Mouse (Mus musculus) T-helper 17 cell (primary cell): ENCODE data around the gene Pomgnt1.

ENCODE experiments used
- in situ Hi-C, 2 experiments: fragments of 300-600 bp; cut with MboI, MseI; formaldehyde crosslinking; loops; 1 replicate in 1 of 2; 2 replicates in 1 of 2; pipeline ENCODE4 v1.15.1; 2025; ENCODE audit warnings: high pct_unique_total_duplicates in 2 of 2

Gene Pomgnt1

GRCm38 (mm10) chr4:116173072-116173471 is 49.4 kb downstream of the Pomgnt1 start, which contains the start of the genes 1700042G07Rik and Gm49337:
Gene 1700042G07Rik (plus strand): TSS chr4:116173372.
Gene Gm49337 (plus strand): TSS chr4:116173384.
- in situ Hi-C loops: loop anchor here (5.0 kb wide), 2 partner anchors 69 to 74 kb away; no protein-coding TSS in a partner anchor

- in situ Hi-C loops: loop anchor here (5.0 kb wide), 2 partner anchors 69 to 74 kb away; no protein-coding TSS in a partner anchor
Observed at GRCm38 (mm10) chr4:116173752-116174151, 50.1 kb downstream of the Pomgnt1 start.

DNA sequence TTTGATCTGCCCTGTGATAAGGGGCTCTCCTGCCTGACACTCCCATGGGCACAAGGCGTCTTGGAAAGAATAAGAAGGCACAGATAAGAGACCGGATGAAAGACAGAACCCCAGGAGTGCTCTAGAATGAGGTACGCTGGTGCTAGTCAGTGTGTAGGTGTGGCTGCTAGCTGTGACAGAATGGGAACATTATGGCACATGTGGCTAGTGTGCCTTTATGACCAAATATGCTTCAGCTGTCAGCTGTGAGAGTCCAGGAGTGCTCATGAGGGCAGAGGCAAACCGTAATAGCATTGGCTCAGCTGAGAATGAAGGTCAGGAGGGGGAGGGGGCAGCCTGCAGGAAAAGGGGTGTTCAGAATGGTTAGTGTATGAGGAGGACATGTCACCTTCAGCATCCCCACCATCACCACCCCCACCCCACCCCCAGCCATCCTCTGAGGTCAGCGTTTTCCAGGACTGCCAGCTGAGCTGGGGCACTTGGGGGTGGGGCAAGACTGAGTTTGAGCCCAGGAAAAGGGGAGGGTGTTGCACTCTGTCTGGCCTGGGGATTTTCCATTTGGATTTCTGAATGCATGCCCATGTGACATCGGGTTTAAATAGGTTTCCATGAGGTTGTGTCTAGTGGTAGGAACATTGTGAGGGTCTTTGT is 51.0 kb downstream of the Pomgnt1 start:
- in situ Hi-C loops: loop anchor here (5.0 kb wide), 2 partner anchors 68 to 73 kb away; no protein-coding TSS in a partner anchor

- in situ Hi-C loops: no loop called here
Observed at GRCm38 (mm10) chr4:116175136-116175535, 51.5 kb downstream of the Pomgnt1 start.

- in situ Hi-C loops: no loop called here
Observed at GRCm38 (mm10) chr4:116175711-116176542, 52.3 kb downstream of the Pomgnt1 start.

DNA sequence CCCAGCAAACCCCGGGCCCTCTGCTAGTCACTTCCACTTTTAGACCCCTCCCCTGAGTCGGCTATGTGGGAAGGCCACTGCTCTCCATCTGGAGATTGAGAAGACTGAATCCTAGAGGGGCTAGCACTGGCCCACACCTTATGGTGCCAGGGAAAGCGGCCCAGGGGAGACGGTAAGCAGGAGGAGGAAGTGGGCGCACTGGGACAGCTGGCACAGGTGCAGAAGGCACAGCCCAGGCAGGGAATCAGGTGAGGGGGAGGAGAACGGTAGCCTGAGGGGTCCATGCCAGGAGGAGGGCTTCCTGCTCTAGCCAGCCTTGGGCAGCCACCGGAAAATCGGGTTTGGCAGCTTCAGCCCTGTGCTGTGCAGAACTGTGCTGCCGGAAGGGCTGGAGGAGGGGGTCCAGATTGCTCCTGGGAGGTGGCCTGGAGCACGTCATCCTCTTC is 52.9 kb downstream of the Pomgnt1 start:
- in situ Hi-C loops: no loop called here

GRCm38 (mm10) chr4:116177140-116177539 is 53.5 kb downstream of the Pomgnt1 start:
- in situ Hi-C loops: no loop called here

GRCm38 (mm10) chr4:116182079-116182478 is 58.4 kb downstream of the Pomgnt1 start:
- in situ Hi-C loops: no loop called here

GRCm38 (mm10) chr4:116182745-116183144 is 59.1 kb downstream of the Pomgnt1 start:
- in situ Hi-C loops: no loop called here

DNA sequence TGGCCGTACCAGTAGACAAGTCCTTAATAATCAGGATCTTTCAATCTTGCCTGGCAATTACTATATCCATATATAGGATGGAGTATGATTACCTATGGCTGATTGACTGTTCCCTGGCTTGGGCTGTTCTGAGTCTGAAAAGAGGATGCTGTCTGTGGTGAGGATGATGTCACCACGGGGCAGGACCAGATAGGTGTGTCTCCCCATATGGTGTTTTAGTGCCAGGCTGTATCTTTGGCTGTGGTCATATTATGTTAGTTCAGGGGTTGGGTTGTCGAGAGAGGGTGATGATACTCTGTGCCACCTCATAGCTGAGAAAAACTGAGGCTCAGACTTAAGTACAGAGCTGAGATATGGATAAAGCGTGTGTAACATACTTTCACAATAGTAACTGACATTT is 61.4 kb downstream of the Pomgnt1 start:
- in situ Hi-C loops: no loop called here

DNA sequence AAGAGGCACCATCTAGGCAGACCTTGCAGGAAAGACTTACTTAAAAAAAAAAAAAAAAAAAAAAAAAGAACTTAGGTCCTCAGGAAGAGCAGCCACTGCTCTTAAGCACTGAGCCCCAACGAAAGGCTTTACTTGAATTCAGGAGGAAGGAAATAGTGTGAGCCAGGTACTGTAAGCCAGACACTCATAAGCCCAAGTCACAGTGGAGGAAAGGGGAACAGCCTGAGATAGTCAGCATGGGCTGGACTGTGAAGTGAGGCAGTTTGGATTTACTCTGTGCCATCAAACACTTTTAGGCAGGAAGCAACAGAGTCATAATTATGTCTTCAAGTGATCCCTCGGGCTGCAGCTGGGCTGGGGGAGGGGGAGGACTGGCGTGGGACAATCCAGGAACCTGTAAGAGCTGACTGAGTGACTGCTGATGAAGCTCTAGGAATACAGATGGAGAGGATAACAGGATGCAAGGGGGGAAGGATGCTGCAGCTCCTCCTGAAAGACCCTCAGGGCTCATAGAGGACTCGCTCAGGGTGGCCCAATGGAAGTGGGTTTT is 68.7 kb downstream of the Pomgnt1 start:
- in situ Hi-C loops: no loop called here

DNA sequence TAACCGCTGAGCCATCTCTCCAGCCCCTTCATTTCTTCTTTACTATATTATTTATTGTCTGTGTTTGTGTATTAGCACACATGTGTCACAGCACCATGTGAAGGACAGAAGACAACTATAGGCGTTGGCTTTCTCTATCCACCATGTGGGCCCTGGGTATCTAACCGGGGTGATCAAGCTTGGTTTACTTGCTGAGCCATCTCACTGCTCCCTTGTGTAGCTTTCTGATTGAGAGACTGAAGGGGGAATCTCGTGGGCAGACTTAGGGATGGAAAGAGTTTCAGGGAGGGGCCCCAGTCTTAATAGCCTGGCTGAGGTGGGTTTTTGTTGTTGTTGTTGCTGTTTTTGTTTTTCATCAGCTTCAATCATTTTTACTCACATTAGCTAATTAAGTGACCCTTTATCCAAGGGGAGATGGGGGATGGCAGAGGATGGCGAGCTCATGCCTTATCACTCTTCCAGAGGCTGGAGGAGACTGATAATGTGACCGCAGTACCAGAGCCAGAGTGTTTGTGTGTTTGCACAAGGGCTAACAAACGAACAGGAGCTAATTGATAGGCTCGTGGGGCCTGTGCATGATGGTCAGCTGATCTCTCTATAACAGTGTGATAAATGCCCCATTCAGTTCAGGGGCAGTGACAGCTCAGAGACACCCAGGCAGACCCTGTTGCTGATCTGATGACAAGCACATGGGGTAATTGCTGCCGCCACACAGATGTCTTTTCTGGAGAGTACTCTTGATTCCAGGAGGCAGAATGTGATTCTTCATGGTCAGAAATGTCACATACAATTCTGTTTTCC is 70.1 kb downstream of the Pomgnt1 start:
- in situ Hi-C loops: no loop called here

GRCm38 (mm10) chr4:116198422-116198821 is 74.8 kb downstream of the Pomgnt1 start:
- in situ Hi-C loops: no loop called here

DNA sequence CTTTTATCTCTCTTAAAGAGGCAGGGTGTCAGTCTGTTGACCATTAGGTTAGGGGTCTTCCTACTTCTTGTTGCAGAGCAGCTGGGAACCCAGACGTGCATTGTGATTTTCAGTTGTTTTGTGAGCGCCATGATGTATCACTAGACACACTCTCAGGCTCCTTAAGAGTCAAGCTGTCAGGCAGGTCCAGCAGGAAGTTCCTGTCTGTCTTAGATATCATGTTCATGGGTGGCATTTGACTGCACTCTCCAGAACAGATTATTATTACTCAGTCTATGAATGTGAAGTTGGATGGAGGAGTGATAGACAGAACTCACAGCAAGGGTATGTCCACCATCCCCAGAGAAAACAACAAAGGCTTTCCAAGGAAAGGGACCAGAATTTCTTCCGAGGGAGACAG is 80.8 kb downstream of the Pomgnt1 start:
- in situ Hi-C loops: no loop called here

- in situ Hi-C loops: no loop called here
Observed at GRCm38 (mm10) chr4:116206531-116206930, 82.9 kb downstream of the Pomgnt1 start.

- in situ Hi-C loops: no loop called here
Observed at GRCm38 (mm10) chr4:116208891-116209290, 85.3 kb downstream of the Pomgnt1 start.
